Mouse (Mus musculus) gastrocnemius, postnatal 25 days (tissue): ENCODE measurements around the gene C1ql1. TPM values are rescaled to one million over a fixed set of nuclear protein-coding genes. Genes with fewer than 3 reads are reported as not detected.
A peak's percentile ranks its signal among the peaks of the same experiment; 100 is the strongest.

Experiments
- DNase-seq: peaks from one replicate; pipeline ENCODE4 v3.0.0; 2022
- total RNA-seq, 2 experiments: library from RNA; stranded (reverse); gene quantifications; 1 replicate in 1 of 2; 2 replicates in 1 of 2; pipeline ENCODE4 v1.2.3; 2021

Gene C1ql1
- total RNA-seq, 2 experiments from 2014 or later = 0.18 TPM; not detected in 1

GRCm38 (mm10) chr11:102900763-102901162, 45.7 kb downstream of the C1ql1 start, which contains the start of gene Gfap:
Gene Gfap (minus strand): TSS chr11:102900912.
- DNase-seq = peak; percentile 51

- DNase-seq = no peak
These were observed 48.1 kb downstream of the C1ql1 start for GRCm38 (mm10) chr11:102898408-102898807.

- DNase-seq = no peak
These were observed 49.8 kb downstream of the C1ql1 start for GRCm38 (mm10) chr11:102896641-102897040.

GRCm38 (mm10) chr11:102895779-102896178, 50.7 kb downstream of the C1ql1 start:
- DNase-seq = no peak

- DNase-seq = no peak
These were observed 51.8 kb downstream of the C1ql1 start for GRCm38 (mm10) chr11:102894716-102895115.

GRCm38 (mm10) chr11:102893015-102893651, 53.4 kb downstream of the C1ql1 start:
- peak; percentile 49 for DNase-seq

GRCm38 (mm10) chr11:102890096-102890495, 56.4 kb downstream of the C1ql1 start:
- DNase-seq = no peak

Other genes with a start within 250 kb of the C1ql1 start
- 10 to 100 TPM; 60.3 to 73.0 TPM for gene Ccdc43, start 248.9 kb downstream of the C1ql1 start, total RNA-seq
- under 1 TPM; 0.29 to 0.77 TPM for gene Adam11, start 185.2 kb downstream of the C1ql1 start, total RNA-seq
- gene Gjc1, start 127.0 kb downstream of the C1ql1 start, total RNA-seq = 1 to 10 TPM; 5.2 to 7.3 TPM
- 1 to 10 TPM; 3.3 to 3.9 TPM for gene Higd1b, start 110.8 kb downstream of the C1ql1 start, total RNA-seq
- gene Eftud2, start 65.7 kb downstream of the C1ql1 start, total RNA-seq = 10 to 100 TPM; 23.7 to 25.5 TPM
- gene Ccdc103, start 65.5 kb downstream of the C1ql1 start, total RNA-seq = not detected
- gene Fam187a, start 61.5 kb downstream of the C1ql1 start, total RNA-seq = not detected
- gene Gfap, start 45.8 kb downstream of the C1ql1 start, total RNA-seq = not detected
- gene Kif18b, start 21.6 kb downstream of the C1ql1 start, total RNA-seq = under 1 TPM; 0.26 to 0.67 TPM
- 10 to 100 TPM; 35.6 to 36.7 TPM for gene Nmt1, start 81.5 kb upstream of the C1ql1 start, total RNA-seq
- gene Dcakd, start 81.6 kb upstream of the C1ql1 start, total RNA-seq = 10 to 100 TPM; 22.0 to 28.2 TPM
- gene Plcd3, start 155.0 kb upstream of the C1ql1 start, total RNA-seq = 1 to 10 TPM; 3.2 to 3.9 TPM
- 10 to 100 TPM; 23.7 to 29.7 TPM for gene Acbd4, start 155.0 kb upstream of the C1ql1 start, total RNA-seq
- gene Hexim1, start 169.5 kb upstream of the C1ql1 start, total RNA-seq = 10 to 100 TPM; 17.4 to 19.0 TPM
- 1 to 10 TPM; 1.0 to 1.9 TPM for gene Hexim2, start 185.7 kb upstream of the C1ql1 start, total RNA-seq
- 1 to 10 TPM; 4.7 to 4.9 TPM for gene Fmnl1, start 224.4 kb upstream of the C1ql1 start, total RNA-seq